Mouse (Mus musculus): Measurements from ENCODE around the gene Sp1.

Sp1 gene

DNA sequence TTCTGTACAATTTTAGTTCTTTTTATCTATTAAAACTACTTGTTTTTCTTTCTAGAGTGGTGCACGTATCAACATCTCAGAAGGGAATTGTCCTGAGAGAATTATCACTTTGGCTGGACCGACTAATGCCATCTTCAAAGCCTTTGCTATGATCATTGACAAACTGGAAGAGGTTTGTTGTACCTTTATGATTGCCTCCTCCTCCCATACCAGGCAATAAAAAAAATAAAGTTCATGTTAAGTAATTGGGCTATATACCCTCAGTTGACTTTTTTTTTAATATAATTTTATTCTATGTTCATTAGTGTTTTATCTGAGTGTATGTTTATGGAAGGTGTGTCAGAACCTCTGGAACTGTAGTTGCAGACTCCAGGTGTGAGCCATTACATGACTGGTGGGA, 68.6 kb downstream of the Sp1 start:
- DNase-seq (ENCODE audit: low spot score in 2 of 2): no peak

DNA sequence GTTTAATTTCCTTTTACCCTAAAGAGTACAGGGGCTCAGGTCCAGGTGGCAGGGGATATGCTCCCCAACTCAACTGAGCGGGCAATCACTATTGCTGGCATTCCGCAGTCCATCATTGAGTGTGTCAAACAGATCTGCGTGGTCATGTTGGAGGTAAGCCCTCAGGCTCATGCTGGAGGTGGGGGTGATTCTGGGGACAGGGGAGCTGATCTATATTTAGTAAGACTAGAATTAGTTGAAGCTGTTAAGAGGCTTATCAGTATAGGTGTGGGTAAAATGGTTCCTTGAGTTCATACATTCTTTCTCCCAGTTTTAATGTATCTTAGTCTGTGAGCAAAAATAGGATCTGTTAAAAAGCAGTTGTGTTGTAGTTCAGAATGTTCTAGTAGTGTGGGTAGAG, 77.2 kb downstream of the Sp1 start:
- DNase-seq (ENCODE audit: low spot score in 2 of 2): no peak

DNA sequence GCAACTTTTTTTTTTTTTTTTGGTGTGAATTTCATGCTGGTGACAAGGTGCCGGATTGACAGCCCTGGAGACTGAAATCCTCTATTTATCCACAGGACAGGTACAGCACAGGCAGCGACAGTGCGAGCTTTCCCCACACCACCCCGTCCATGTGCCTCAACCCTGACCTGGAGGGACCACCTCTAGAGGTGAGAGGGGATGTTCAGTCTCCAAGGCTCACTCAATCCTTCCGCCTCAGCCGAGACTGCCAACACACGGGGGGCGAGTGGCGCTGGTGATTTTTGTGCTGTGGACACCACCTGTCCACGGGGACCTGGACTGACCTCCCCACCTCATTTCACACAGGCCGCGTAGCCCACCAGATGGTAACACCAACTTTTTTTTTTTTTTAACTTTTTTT, 79.9 kb downstream of the Sp1 start:
- DNase-seq (ENCODE audit: low spot score in 2 of 2): no peak

Measured in frontal cortex, postnatal 25 days (tissue).